Comparison of ENCODE assay signal across 8 mouse cellular contexts in the genomic region with DNA sequence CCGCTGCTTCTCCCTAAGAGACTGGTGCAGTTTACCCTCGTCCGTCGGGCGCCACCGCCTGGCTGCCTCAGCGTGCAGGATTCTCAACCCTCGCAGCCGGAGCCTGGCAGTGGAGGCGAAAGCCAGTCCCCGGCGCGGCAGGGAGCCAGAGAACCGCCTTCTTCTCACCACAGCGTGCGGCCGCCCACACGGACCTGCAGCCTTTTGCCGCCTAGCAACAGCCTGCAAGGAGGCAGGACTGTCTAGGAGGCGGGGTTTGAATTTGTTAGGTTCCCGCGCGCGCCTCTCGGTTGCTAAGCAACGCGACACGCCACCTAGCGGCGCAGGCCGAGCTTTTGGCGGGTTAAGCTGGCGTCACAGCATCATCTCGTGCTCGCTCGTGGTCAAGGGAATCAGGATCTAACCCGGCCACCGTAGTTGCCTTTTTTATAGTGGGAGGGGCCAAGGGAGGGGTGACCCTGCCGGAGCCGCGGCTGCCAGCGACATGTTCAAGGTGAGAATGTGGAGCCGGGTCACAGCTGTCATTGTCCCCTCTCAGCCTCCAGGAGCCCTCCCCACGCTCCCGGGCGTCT. TPM values are rescaled to one million over a fixed set of nuclear protein-coding genes. Genes with fewer than 3 reads are reported as not detected.
DNase-seq lines count a peak whose midpoint lies in the region; ATAC-seq lines count a peak whose summit lies in the region.

A gene (minus strand): TSS at position 108 of the 572 bp plus-strand sequence.
A gene (plus strand): TSS at position 448 of the 572 bp plus-strand sequence.

- WGBS in hindbrain, embryonic 16.5 days = 10% methylated on average over 46 of the region's 46 CpGs
- 16% methylated on average over 41 of the region's 46 CpGs for WGBS in macrophage (ENCODE audit: missing documents)

- peak within 1 kb of the TSS; percentile 70 for H3K9ac ChIP-seq in hindbrain, embryonic 16.5 days (ENCODE audit: low read depth, low read length)

- no peaks in the 10 kb centered on the region for H3K79me2 ChIP-seq in macrophage (ENCODE audit: inconsistent target)

- peak within 1 kb of the TSS; percentile 48 for H3K4me2 ChIP-seq in hindbrain, embryonic 16.5 days (ENCODE audit: low read length)

- H3K4me1 ChIP-seq in hindbrain, embryonic 16.5 days (ENCODE audit: control insufficient read depth, insufficient read depth, low read depth, low read length) = peaks cover 6% of the 10 kb centered on the region; the same call in 1 of the 2 replicates

- H3K9me3 ChIP-seq in hindbrain, embryonic 16.5 days (ENCODE audit: control insufficient read depth, low read length) = no peaks in the 10 kb centered on the region

- H3K4me3 ChIP-seq in hindbrain, embryonic 16.5 days (ENCODE audit: low read length) = peak within 1 kb of the TSS; percentile 61
- peak within 1 kb of the TSS; percentile 75 for H3K4me3 ChIP-seq in macrophage (ENCODE audit: inconsistent target)

- H3K27me3 ChIP-seq in hindbrain, embryonic 16.5 days (replicated peaks; ENCODE audit: control insufficient read depth, insufficient read depth, low read length) = peaks cover 22% of the 10 kb centered on the region

- peak; percentile 80 for DNase-seq in WW6 (ENCODE audit: low read depth, low spot score)
- DNase-seq in cerebellum, postnatal 4 days (ENCODE audit: low spot score in 2 of 2) = peak; percentile 87 to 94
- peak; percentile 96 for DNase-seq in gastrocnemius, adult 18-20 months (ENCODE audit: low spot score)
- peak; percentile 95 for DNase-seq in left cerebral cortex, adult 18-20 months (ENCODE audit: low spot score in 2 of 2)
- DNase-seq in right cerebral cortex, adult 18-20 months = peak; percentile 97
- DNase-seq in urinary bladder, postnatal 10 days (ENCODE audit: low spot score) = peak; percentile 77

- H3K36me3 ChIP-seq in hindbrain, embryonic 16.5 days (ENCODE audit: control insufficient read depth, insufficient read depth, low read length) = no peaks in the 10 kb centered on the region
- no peaks in the 10 kb centered on the region for H3K36me3 ChIP-seq in macrophage (ENCODE audit: inconsistent target)

- peak; percentile 99 for ATAC-seq in hindbrain, embryonic 16.5 days

- H3K27ac ChIP-seq in hindbrain, embryonic 16.5 days (ENCODE audit: low read depth, low read length) = peak within 1 kb of the TSS; percentile 63; the same call in 1 of the 2 replicates
- H3K27ac ChIP-seq in macrophage = no peak within 1 kb of the TSS

RNA-seq across cellular contexts. Expression of the first gene that starts in this region (rescaled TPM):
- total RNA-seq in gastrocnemius, adult 18-20 months (2021) = not detected
- polyA plus RNA-seq in hindbrain, embryonic 16.5 days (2015; fragmentation: Nextera tagmentation; extraction: Ambion mirVana) = 0.13 and 0.14 TPM in 2 replicates
- under 1 TPM in 1 of 2 experiments, not detected in 1; 0.46 TPM for total RNA-seq in left cerebral cortex, adult 18-20 months (2021)
- not detected for total RNA-seq in macrophage (2018; cell fraction: chromatin; rRNA removed)
- total RNA-seq in macrophage (2018; cell fraction: cytosol; rRNA removed) = not detected
- not detected for total RNA-seq in macrophage (2018; cell fraction: nucleus; rRNA removed)
- not detected in 3 replicates for polyA plus RNA-seq in macrophage (2018)

RNA-seq across cellular contexts. Expression of the second gene that starts in this region (rescaled TPM):
- total RNA-seq in gastrocnemius, adult 18-20 months (2021) = 100 to 1,000 TPM; 163 to 189 TPM
- 130 and 131 TPM in 2 replicates for polyA plus RNA-seq in hindbrain, embryonic 16.5 days (2015; fragmentation: Nextera tagmentation; extraction: Ambion mirVana)
- total RNA-seq in left cerebral cortex, adult 18-20 months (2021) = 10 to 100 TPM; 65.1 to 66.0 TPM
- total RNA-seq in macrophage (2018; cell fraction: chromatin; rRNA removed) = 1 to 10 TPM in 24 of 26 experiments, not detected in 2; 1.2 to 7.4 (median 4.0) TPM
- total RNA-seq in macrophage (2018; cell fraction: cytosol; rRNA removed) = 10 to 100 TPM in 25 of 26 experiments, 1 to 10 TPM in 1; 8.8 to 15.9 (median 13.2) TPM
- 1 to 10 TPM in 25 of 26 experiments, not detected in 1; 1.3 to 9.7 (median 3.3) TPM for total RNA-seq in macrophage (2018; cell fraction: nucleus; rRNA removed)
- polyA plus RNA-seq in macrophage (2018) = 12.0 to 29.2 TPM (median 15.8 TPM) in 3 replicates
